Mouse (Mus musculus) limb, embryonic 13.5 days (tissue): ENCODE results near the gene Usp46. TPM values are rescaled to one million over a fixed set of nuclear protein-coding genes. Genes with fewer than 3 reads are reported as not detected.

Experiments
- ATAC-seq: fragments of 200-750 bp; cut with Nextera tagmentation; 2 replicates; pipeline ENCODE4 v1.8.0; 2017; ENCODE audit warnings: low read depth, moderate number of reproducible peaks, moderate TSS enrichment; ENCODE audit not compliant: low FRiP score
- H3K27ac ChIP-seq: fragments of 300-500 bp; sonication (generic); 2 replicates; pipeline ENCODE4 v1.5.1; 2015; ENCODE audit warnings: inconsistent platforms, mild to moderate bottlenecking, moderate library complexity
- H3K27me3 ChIP-seq: fragments of 300-500 bp; sonication (generic); 2 replicates; pipeline ENCODE4 v1.6.1; 2015; ENCODE audit warnings: mild to moderate bottlenecking, inconsistent platforms
- H3K36me3 ChIP-seq: fragments of 300-500 bp; sonication (generic); 2 replicates; pipeline ENCODE4 v1.6.1; 2015; ENCODE audit warnings: inconsistent platforms, mild to moderate bottlenecking, moderate library complexity
- H3K4me1 ChIP-seq: fragments of 300-500 bp; sonication (generic); 2 replicates; pipeline ENCODE4 v1.6.1; 2015; ENCODE audit warnings: inconsistent platforms
- H3K4me2 ChIP-seq: fragments of 300-500 bp; sonication (generic); replicated peaks from 2 replicates; pipeline ENCODE4 v1.6.1; 2015; ENCODE audit warnings: inconsistent platforms, mild to moderate bottlenecking, moderate library complexity
- H3K4me3 ChIP-seq: fragments of 300-500 bp; sonication (generic); 2 replicates; pipeline ENCODE4 v1.5.1; 2015; ENCODE audit warnings: moderate library complexity, mild to moderate bottlenecking, inconsistent platforms
- H3K9ac ChIP-seq: fragments of 300-500 bp; sonication (generic); 2 replicates; pipeline ENCODE4 v1.6.1; 2015; ENCODE audit warnings: mild to moderate bottlenecking, inconsistent platforms
- H3K9me3 ChIP-seq: fragments of 300-500 bp; sonication (generic); 2 replicates; pipeline ENCODE4 v1.6.1; 2016; ENCODE audit warnings: inconsistent platforms
- WGBS: fragments of 180-500 bp; shearing (Covaris S2); methylation state at CpG from one replicate; pipeline ENCODE4 v1.1.7; 2015; 5-methylcytosine and 5-hydroxymethylcytosine counted together
- polyA plus RNA-seq: library from polyadenylated mRNA; unstranded; fragments of >200 nt; fragmentation: Nextera tagmentation; extraction: Ambion mirVana; gene quantifications from 2 replicates; pipeline ENCODE4 v1.2.1, GENCODE M21; 2015

Usp46 gene
- polyA plus RNA-seq, 1 experiment from 2014 or later: 37.5 TPM

DNA sequence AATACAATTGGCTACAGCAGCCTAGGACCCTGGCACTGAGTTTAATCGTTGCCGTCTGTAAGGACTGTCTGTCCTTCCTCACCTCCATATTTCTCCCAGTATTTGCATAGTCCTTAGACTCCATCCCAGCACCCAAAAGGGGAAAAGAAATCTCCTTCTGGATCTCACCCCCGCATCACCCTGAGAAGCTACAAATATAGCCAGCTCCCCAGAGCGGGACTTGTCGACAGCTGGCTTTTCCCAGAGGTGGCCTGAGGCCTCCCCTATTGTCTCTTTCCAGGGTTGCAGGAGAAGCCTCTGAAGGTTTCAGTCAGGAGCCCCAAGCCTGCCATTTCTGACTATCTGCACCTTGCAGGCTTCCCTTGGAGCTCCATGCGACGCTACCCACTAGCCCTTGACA, 23.6 kb downstream of the Usp46 start:
- Histone ChIP-seq H3K4me1 (peaks cover 49% of the 10 kb centered on the region), H3K9ac (no peak overlapping the region), H3K4me2 (no peak overlapping the region), H3K27me3 (no peaks in the 10 kb centered on the region), H3K36me3 (peaks cover 17% of the 10 kb centered on the region), H3K9me3 (no peaks in the 10 kb centered on the region), H3K4me3 (no peak overlapping the region), H3K27ac (peak overlapping the region; percentile 22; the same call in 1 of the 2 replicates)
- no peak for ATAC-seq
- 85% methylated on average over 7 of the region's 7 CpGs for WGBS

DNA sequence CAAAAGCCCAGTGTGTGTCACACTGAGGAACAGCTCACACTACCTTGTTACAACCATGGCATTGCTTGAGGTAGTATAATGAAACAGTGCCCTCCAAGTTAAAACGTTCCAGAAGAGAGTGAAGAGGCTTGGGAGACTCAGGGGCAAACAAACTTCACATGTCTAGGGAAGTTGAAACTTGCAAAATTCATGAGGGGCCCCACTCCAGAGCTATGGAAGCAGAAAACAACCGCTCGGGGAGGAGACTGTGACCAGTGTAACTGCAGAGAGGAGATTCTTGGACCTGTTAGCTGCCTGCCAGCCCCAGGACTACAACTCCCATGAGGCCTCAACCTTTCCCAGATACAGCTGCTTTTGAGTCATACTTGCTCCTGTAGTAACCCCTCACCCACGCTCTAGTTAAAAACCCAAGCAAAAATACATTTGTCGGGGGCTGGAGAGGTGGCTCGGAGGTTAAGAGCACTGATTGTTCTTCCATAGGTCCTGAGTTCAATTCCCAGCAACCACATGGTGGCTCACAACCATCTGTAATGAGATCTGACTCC, 25.4 kb downstream of the Usp46 start:
- H3K4me3 ChIP-seq: no peak overlapping the region
- peaks cover 18% of the 10 kb centered on the region for H3K36me3 ChIP-seq
- no peak overlapping the region for H3K4me2 ChIP-seq
- no peak overlapping the region; the same call in 1 of the 2 replicates for H3K27ac ChIP-seq
- H3K27me3 ChIP-seq: no peaks in the 10 kb centered on the region
- 51% methylated on average over 6 of the region's 6 CpGs for WGBS
- no peaks in the 10 kb centered on the region for H3K9me3 ChIP-seq
- H3K9ac ChIP-seq: no peak overlapping the region
- peaks cover 38% of the 10 kb centered on the region for H3K4me1 ChIP-seq
- peak; percentile 44; the same call in 1 of the 2 replicates for ATAC-seq

DNA sequence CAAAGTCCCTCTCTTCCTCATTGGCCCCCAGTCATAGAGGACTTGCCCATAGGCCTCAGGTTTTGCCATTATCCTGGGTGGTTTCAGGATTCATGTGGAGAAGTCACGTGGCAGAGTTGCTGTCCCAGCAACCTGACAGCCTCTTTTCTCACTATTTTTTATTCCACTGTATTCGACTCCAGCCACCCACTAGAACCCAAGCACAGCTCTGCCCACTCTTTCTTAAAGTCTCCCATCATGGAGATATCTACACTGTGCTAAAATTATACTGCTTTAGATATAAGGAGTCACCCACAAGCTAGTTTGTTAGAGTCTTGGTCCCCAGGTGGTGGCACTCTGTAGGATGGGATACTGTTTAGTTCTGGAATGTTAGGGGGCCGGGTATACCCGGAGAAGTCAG, 27.7 kb downstream of the Usp46 start:
- Histone ChIP-seq H3K4me2 (no peak overlapping the region), H3K36me3 (peaks cover 17% of the 10 kb centered on the region), H3K4me1 (peaks cover 30% of the 10 kb centered on the region), H3K9me3 (no peaks in the 10 kb centered on the region), H3K27ac (no peak overlapping the region), H3K27me3 (no peaks in the 10 kb centered on the region), H3K9ac (no peak overlapping the region), H3K4me3 (no peak overlapping the region)
- 85% methylated on average over 4 of the region's 4 CpGs for WGBS
- ATAC-seq: no peak

GRCm38 (mm10) chr5:74035454-74035853, 32.8 kb downstream of the Usp46 start:
- Histone ChIP-seq H3K4me2 (no peak overlapping the region), H3K9ac (no peak overlapping the region), H3K4me1 (no peaks in the 10 kb centered on the region), H3K36me3 (peaks cover 39% of the 10 kb centered on the region), H3K4me3 (no peak overlapping the region), H3K9me3 (no peaks in the 10 kb centered on the region), H3K27me3 (no peaks in the 10 kb centered on the region), H3K27ac (no peak overlapping the region)
- ATAC-seq: no peak
- WGBS: 62% methylated on average over 2 of the region's 2 CpGs

- Histone ChIP-seq H3K4me3 (no peak overlapping the region), H3K4me2 (no peak overlapping the region), H3K9me3 (no peaks in the 10 kb centered on the region), H3K36me3 (peaks cover 44% of the 10 kb centered on the region), H3K4me1 (no peaks in the 10 kb centered on the region), H3K9ac (no peak overlapping the region), H3K27ac (no peak overlapping the region), H3K27me3 (no peaks in the 10 kb centered on the region)
- ATAC-seq: no peak
- WGBS: 88% methylated on average over 4 of the region's 4 CpGs
These were observed 34.1 kb downstream of the Usp46 start for GRCm38 (mm10) chr5:74034177-74034576.

DNA sequence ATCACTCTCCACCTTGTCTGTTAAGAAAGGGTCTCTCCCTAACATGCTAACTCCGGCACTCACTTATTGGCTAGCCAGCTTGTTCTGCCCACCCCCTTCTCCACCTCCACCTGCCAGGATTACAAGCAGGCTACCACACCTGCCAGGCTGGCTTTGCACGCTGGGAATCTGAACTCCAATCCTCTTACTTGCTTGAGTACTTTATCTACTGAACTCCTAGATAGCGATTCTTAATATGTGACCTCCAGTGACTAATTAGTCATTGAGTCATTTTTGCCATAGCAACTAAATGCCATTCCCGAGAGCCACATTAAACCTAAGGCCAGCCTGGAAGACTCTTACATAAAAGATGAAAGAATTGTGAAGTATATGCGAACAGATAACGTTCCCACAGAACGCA, 38.4 kb downstream of the Usp46 start:
- 82% methylated on average over 7 of the region's 7 CpGs for WGBS
- Histone ChIP-seq H3K4me3 (no peak overlapping the region), H3K4me2 (no peak overlapping the region), H3K9ac (no peak overlapping the region), H3K36me3 (peaks cover 62% of the 10 kb centered on the region), H3K9me3 (no peaks in the 10 kb centered on the region), H3K27me3 (no peaks in the 10 kb centered on the region), H3K27ac (no peak overlapping the region), H3K4me1 (peaks cover 8% of the 10 kb centered on the region; the same call in 1 of the 2 replicates)
- ATAC-seq: no peak

- H3K9ac ChIP-seq: no peak overlapping the region
- no peak overlapping the region for H3K27ac ChIP-seq
- no peak overlapping the region for H3K4me2 ChIP-seq
- H3K36me3 ChIP-seq: peaks cover 62% of the 10 kb centered on the region
- no peak for ATAC-seq
- 91% methylated on average over 25 of the region's 25 CpGs for WGBS
- H3K4me3 ChIP-seq: no peak overlapping the region
- no peaks in the 10 kb centered on the region for H3K9me3 ChIP-seq
- peaks cover 8% of the 10 kb centered on the region; the same call in 1 of the 2 replicates for H3K4me1 ChIP-seq
- H3K27me3 ChIP-seq: no peaks in the 10 kb centered on the region
These were observed 39.3 kb downstream of the Usp46 start for GRCm38 (mm10) chr5:74028691-74029479.

GRCm38 (mm10) chr5:74028221-74028620, 40.0 kb downstream of the Usp46 start:
- Histone ChIP-seq H3K27ac (no peak overlapping the region), H3K9me3 (no peaks in the 10 kb centered on the region), H3K9ac (no peak overlapping the region), H3K4me2 (no peak overlapping the region), H3K4me1 (peaks cover 8% of the 10 kb centered on the region; the same call in 1 of the 2 replicates), H3K4me3 (no peak overlapping the region), H3K27me3 (no peaks in the 10 kb centered on the region), H3K36me3 (peaks cover 63% of the 10 kb centered on the region)
- ATAC-seq: no peak
- 60% methylated on average over 2 of the region's 2 CpGs for WGBS

- Histone ChIP-seq H3K27ac (no peak overlapping the region), H3K4me2 (no peak overlapping the region), H3K4me3 (no peak overlapping the region), H3K9ac (no peak overlapping the region), H3K36me3 (peaks cover 48% of the 10 kb centered on the region), H3K4me1 (no peaks in the 10 kb centered on the region), H3K27me3 (no peaks in the 10 kb centered on the region), H3K9me3 (peaks cover 8% of the 10 kb centered on the region)
- 92% methylated on average over 4 of the region's 4 CpGs for WGBS
- no peak for ATAC-seq
These were observed 47.7 kb downstream of the Usp46 start for GRCm38 (mm10) chr5:74020506-74020905.

GRCm38 (mm10) chr5:74018870-74019565, 49.2 kb downstream of the Usp46 start:
- 87% methylated on average over 8 of the region's 8 CpGs for WGBS

GRCm38 (mm10) chr5:74017488-74017887, 50.7 kb downstream of the Usp46 start:
- H3K36me3 ChIP-seq: peaks cover 56% of the 10 kb centered on the region
- H3K27me3 ChIP-seq: no peaks in the 10 kb centered on the region
- H3K4me1 ChIP-seq: no peaks in the 10 kb centered on the region
- ATAC-seq: no peak
- H3K27ac ChIP-seq: no peak overlapping the region
- no peak overlapping the region for H3K4me3 ChIP-seq
- 90% methylated on average over 5 of the region's 5 CpGs for WGBS
- no peak overlapping the region for H3K4me2 ChIP-seq
- H3K9me3 ChIP-seq: peaks cover 8% of the 10 kb centered on the region
- H3K9ac ChIP-seq: no peak overlapping the region

More at GRCm38 (mm10) chr5:74018870-74019565, 49.2 kb downstream of the Usp46 start:
- no peak overlapping the region for H3K27ac ChIP-seq
- no peaks in the 10 kb centered on the region for H3K27me3 ChIP-seq
- no peak overlapping the region for H3K4me3 ChIP-seq
- H3K9me3 ChIP-seq: peaks cover 8% of the 10 kb centered on the region
- no peak for ATAC-seq
- H3K9ac ChIP-seq: no peak overlapping the region
- H3K4me2 ChIP-seq: no peak overlapping the region
- no peaks in the 10 kb centered on the region for H3K4me1 ChIP-seq
- H3K36me3 ChIP-seq: peaks cover 57% of the 10 kb centered on the region

GRCm38 (mm10) chr5:74011629-74012028, 56.6 kb downstream of the Usp46 start:
- no peak for ATAC-seq
- Histone ChIP-seq H3K4me3 (no peak overlapping the region), H3K4me1 (no peaks in the 10 kb centered on the region), H3K9ac (no peak overlapping the region), H3K9me3 (no peaks in the 10 kb centered on the region), H3K36me3 (peaks cover 55% of the 10 kb centered on the region), H3K27me3 (no peaks in the 10 kb centered on the region), H3K27ac (no peak overlapping the region), H3K4me2 (no peak overlapping the region)
- WGBS: 93% methylated on average over 10 of the region's 10 CpGs
